Mouse (Mus musculus): ENCODE results near the gene Slc15a3. TPM values are rescaled to one million over a fixed set of nuclear protein-coding genes. Genes with fewer than 3 reads are reported as not detected.
A peak's percentile ranks its signal among the peaks of the same experiment; 100 is the strongest.

Slc15a3 gene
- polyA plus RNA-seq, 1 experiment from 2014 or later: 0.50 TPM

DNA sequence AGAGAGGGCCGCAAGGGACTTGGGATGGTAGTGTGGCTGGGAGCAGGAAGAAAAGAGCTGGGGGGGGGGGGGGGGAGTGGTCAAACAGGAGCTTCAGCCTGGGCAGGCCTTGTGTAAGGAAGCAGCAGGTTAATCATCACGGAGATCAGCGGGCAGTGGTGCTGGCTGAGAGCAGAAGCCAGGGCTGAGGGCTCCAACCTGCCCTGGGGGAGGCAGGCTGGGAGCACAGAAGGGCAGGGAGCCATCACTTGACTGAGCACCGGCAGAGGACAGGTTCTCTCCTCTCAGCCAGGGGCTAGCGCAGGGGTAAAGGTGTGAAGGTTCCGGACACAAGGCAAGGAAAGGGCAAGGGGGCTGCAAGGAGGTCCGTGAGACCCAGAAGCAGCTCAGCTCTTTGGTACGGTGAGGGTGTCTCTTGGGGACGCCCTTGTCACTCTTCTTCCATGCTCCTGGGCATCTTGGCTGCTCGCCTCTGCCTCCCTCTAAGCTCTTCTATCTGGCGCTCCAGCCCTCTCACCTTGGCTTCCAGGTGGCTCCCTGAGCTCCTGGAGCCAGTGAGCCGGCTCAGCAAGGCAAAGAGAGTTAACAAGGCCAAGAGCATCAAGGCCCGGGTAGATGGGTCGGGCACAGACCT is 31.9 kb downstream of the Slc15a3 start:
- Histone ChIP-seq H3K27me3 (ENCODE audit: control insufficient read depth, insufficient read depth, low read depth, low read length) (no peaks in the 10 kb centered on the region), H3K4me3 (ENCODE audit: low read length) (no peak overlapping the region), H3K4me1 (replicated peaks; ENCODE audit: control insufficient read depth, insufficient read depth, low read length) (peaks cover 26% of the 10 kb centered on the region), H3K27ac (ENCODE audit: low read length) (peak overlapping the region; percentile 84), H3K4me2 (ENCODE audit: low read depth, low read length) (no peak overlapping the region), H3K36me3 (ENCODE audit: control insufficient read depth, insufficient read depth, low read length) (peaks cover 29% of the 10 kb centered on the region), H3K9ac (ENCODE audit: low read length) (no peak overlapping the region), H3K9me3 (ENCODE audit: control insufficient read depth, low read length) (no peaks in the 10 kb centered on the region)
- WGBS: 77% methylated on average over 14 of the region's 14 CpGs
- ATAC-seq (ENCODE audit: low read depth): no peak

- Histone ChIP-seq H3K27ac (ENCODE audit: low read length) (no peak overlapping the region), H3K4me3 (ENCODE audit: low read length) (no peak overlapping the region), H3K4me2 (ENCODE audit: low read depth, low read length) (no peak overlapping the region), H3K36me3 (ENCODE audit: control insufficient read depth, insufficient read depth, low read length) (peaks cover 9% of the 10 kb centered on the region), H3K27me3 (ENCODE audit: control insufficient read depth, insufficient read depth, low read depth, low read length) (no peaks in the 10 kb centered on the region), H3K4me1 (replicated peaks; ENCODE audit: control insufficient read depth, insufficient read depth, low read length) (peaks cover 12% of the 10 kb centered on the region), H3K9me3 (ENCODE audit: control insufficient read depth, low read length) (no peaks in the 10 kb centered on the region), H3K9ac (ENCODE audit: low read length) (no peak overlapping the region)
- 84% methylated on average over 7 of the region's 7 CpGs for WGBS
- no peak for ATAC-seq (ENCODE audit: low read depth)
Observed at GRCm38 (mm10) chr19:10878201-10878837, 38.8 kb downstream of the Slc15a3 start.

DNA sequence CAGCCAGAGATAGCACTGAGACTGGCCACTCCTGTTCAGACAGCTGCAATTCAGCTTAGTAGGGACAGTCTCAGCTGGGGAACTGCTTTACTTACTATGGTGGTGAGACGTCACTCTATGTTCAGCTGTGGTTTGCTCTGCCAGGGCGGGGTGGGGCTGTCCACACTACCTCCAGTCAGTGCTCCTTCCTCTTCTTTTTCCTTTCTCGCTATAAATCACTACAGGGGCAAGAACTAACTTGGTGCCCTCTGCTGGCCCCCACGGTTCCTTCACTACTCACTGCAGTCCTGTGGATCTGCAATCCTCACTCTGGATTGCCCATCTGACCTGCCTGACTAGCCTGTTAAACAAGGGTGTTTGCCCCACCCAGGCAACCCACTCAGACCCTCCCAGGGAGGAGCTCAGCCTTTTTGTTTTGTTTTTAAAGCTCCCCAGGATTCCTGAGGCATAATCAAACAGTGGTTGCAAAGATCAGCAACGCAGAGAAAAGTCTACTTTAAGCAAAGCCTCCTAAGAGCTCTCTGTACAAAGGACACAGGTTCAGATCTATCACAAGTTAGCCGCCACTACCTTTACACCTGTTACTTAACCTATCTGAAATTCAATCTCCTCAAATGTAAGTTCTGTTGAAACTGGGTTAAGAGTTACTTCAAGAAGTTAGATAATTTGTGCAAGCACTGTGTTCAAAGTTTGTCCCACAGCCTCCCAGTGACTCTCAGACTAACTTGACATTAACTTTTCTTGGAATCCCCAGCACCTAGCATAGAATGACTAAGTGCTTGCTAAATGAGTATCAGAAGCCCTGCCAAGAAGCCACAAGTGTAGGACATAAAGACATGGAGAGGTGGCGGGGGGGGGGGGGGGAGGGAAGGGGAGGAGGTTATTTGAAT is 40.8 kb downstream of the Slc15a3 start:
- 0 out of 2 replicates have a peak, but pooled peaks cover 4% of the 10 kb centered on the region for H3K9me3 ChIP-seq (ENCODE audit: control insufficient read depth, low read length)
- H3K27ac ChIP-seq (ENCODE audit: low read length): peak overlapping the region; percentile 93
- H3K4me2 ChIP-seq (ENCODE audit: low read depth, low read length): peak overlapping the region; percentile 65
- H3K27me3 ChIP-seq (ENCODE audit: control insufficient read depth, insufficient read depth, low read depth, low read length): no peaks in the 10 kb centered on the region
- peak overlapping the region; percentile 64 for H3K9ac ChIP-seq (ENCODE audit: low read length)
- H3K4me3 ChIP-seq (ENCODE audit: low read length): peak overlapping the region; percentile 55
- H3K4me1 ChIP-seq (replicated peaks; ENCODE audit: control insufficient read depth, insufficient read depth, low read length): peaks cover 12% of the 10 kb centered on the region
- 33% methylated on average over 6 of the region's 7 CpGs for WGBS
- H3K36me3 ChIP-seq (ENCODE audit: control insufficient read depth, insufficient read depth, low read length): no peaks in the 10 kb centered on the region
- ATAC-seq (ENCODE audit: low read depth): peak; percentile 44

GRCm38 (mm10) chr19:10880975-10881425 is 41.5 kb downstream of the Slc15a3 start:
- H3K9ac ChIP-seq (ENCODE audit: low read length): peak overlapping the region; percentile 64
- H3K4me2 ChIP-seq (ENCODE audit: low read depth, low read length): peak overlapping the region; percentile 65
- ATAC-seq (ENCODE audit: low read depth): peak; percentile 61
- H3K4me3 ChIP-seq (ENCODE audit: low read length): peak overlapping the region; percentile 55
- H3K4me1 ChIP-seq (replicated peaks; ENCODE audit: control insufficient read depth, insufficient read depth, low read length): peaks cover 12% of the 10 kb centered on the region
- H3K36me3 ChIP-seq (ENCODE audit: control insufficient read depth, insufficient read depth, low read length): no peaks in the 10 kb centered on the region
- under 1% methylated on average over 14 of the region's 14 CpGs for WGBS
- H3K9me3 ChIP-seq (ENCODE audit: control insufficient read depth, low read length): 0 out of 2 replicates have a peak, but pooled peaks cover 4% of the 10 kb centered on the region
- no peaks in the 10 kb centered on the region for H3K27me3 ChIP-seq (ENCODE audit: control insufficient read depth, insufficient read depth, low read depth, low read length)
- peak overlapping the region; percentile 93 for H3K27ac ChIP-seq (ENCODE audit: low read length)

DNA sequence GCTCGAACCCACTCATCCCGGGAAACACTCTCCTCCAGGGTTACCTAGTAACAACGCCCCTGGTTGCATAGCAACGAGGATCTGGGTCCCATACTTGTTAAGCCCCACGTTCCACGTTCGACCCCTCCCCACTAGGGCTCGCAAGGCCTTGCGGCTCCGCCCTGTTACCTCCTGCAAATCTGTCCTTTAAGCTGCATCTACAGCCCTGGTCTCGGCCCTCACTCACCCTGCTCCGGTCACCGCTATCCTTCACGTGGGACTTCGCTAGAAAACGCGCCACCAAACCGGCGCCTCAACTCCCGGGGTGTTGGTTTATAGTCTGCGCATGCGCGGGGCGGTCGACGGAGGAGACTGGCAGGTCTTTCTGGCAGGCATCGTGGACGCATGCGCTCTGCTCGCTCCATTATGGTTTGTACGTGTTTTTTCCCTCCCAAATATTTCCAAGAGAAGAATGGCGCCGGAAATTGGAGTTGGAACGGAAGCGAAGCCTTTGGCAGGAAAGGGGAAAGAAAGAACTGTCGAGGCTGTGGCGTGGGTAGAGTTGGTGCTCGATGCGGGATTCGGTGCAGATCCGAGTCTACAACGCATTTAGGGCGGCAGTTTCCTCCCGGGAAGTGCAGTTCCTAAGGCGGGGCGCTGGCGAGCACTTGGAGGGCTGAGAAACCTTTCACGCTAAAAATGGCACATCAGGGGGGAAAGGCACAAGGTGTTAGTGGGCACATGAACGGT is 42.1 kb downstream of the Slc15a3 start, which contains the start of gene Tmem109:
TSS of gene Tmem109 (minus strand) at position 576 of the 729 bp plus-strand sequence.
- ATAC-seq (ENCODE audit: low read depth): peak; percentile 89
- peak within 1 kb of the TSS; percentile 93 for H3K27ac ChIP-seq (ENCODE audit: low read length)
- H3K9me3 ChIP-seq (ENCODE audit: control insufficient read depth, low read length): 0 out of 2 replicates have a peak, but pooled peaks cover 4% of the 10 kb centered on the region
- H3K4me1 ChIP-seq (replicated peaks; ENCODE audit: control insufficient read depth, insufficient read depth, low read length): peaks cover 12% of the 10 kb centered on the region
- no peaks in the 10 kb centered on the region for H3K27me3 ChIP-seq (ENCODE audit: control insufficient read depth, insufficient read depth, low read depth, low read length)
- H3K9ac ChIP-seq (ENCODE audit: low read length): peak within 1 kb of the TSS; percentile 64
- H3K4me2 ChIP-seq (ENCODE audit: low read depth, low read length): peak within 1 kb of the TSS; percentile 65
- peak within 1 kb of the TSS; percentile 55 for H3K4me3 ChIP-seq (ENCODE audit: low read length)
- under 1% methylated on average over 49 of the region's 49 CpGs for WGBS
- no peaks in the 10 kb centered on the region for H3K36me3 ChIP-seq (ENCODE audit: control insufficient read depth, insufficient read depth, low read length)

- 72% methylated on average over 3 of the region's 3 CpGs for WGBS
- no peaks in the 10 kb centered on the region for H3K9me3 ChIP-seq (ENCODE audit: control insufficient read depth, low read length)
- ATAC-seq (ENCODE audit: low read depth): no peak
- H3K27ac ChIP-seq (ENCODE audit: low read length): no peak overlapping the region
- H3K4me3 ChIP-seq (ENCODE audit: low read length): no peak overlapping the region
- H3K36me3 ChIP-seq (ENCODE audit: control insufficient read depth, insufficient read depth, low read length): no peaks in the 10 kb centered on the region
- H3K9ac ChIP-seq (ENCODE audit: low read length): no peak overlapping the region
- no peaks in the 10 kb centered on the region for H3K27me3 ChIP-seq (ENCODE audit: control insufficient read depth, insufficient read depth, low read depth, low read length)
- peaks cover 15% of the 10 kb centered on the region for H3K4me1 ChIP-seq (replicated peaks; ENCODE audit: control insufficient read depth, insufficient read depth, low read length)
- no peak overlapping the region for H3K4me2 ChIP-seq (ENCODE audit: low read depth, low read length)
Observed at GRCm38 (mm10) chr19:10892201-10892600, 52.7 kb downstream of the Slc15a3 start.

DNA sequence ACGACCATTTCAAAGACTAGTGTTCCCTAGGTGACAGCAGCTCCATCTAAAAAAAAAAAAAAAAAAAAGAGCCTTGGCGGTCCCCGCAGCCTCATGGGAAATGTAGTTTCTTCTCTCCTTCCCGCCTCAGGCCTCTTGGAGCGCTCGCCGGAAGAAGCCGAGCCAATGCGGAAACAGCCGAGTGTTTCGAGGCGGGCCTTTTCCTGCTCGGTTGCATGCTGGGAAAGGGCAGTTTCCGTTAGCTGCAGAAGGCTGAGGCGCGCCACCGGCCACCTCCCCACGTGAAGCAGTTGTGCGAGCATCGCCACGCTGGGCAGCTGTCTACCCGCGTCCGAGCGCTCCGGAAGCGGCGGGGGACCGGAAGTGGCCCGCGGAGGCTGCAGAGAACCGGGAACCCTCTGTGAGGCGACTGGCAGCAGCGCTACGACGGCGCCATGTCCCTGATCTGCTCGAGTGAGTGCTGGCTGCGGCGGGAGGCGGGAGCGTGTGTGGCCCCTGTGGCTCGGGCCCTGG is 55.5 kb downstream of the Slc15a3 start, which contains the start of gene Prpf19:
TSS of gene Prpf19 (plus strand) at position 216 of the 513 bp plus-strand sequence.
- H3K9me3 ChIP-seq (ENCODE audit: control insufficient read depth, low read length): no peaks in the 10 kb centered on the region
- H3K9ac ChIP-seq (ENCODE audit: low read length): peak within 1 kb of the TSS; percentile 93
- H3K27ac ChIP-seq (ENCODE audit: low read length): peak within 1 kb of the TSS; percentile 93
- peak; percentile 97 for ATAC-seq (ENCODE audit: low read depth)
- peak within 1 kb of the TSS; percentile 94 for H3K4me3 ChIP-seq (ENCODE audit: low read length)
- no peaks in the 10 kb centered on the region for H3K27me3 ChIP-seq (ENCODE audit: control insufficient read depth, insufficient read depth, low read depth, low read length)
- 0% methylated on average over 41 of the region's 43 CpGs for WGBS
- peaks cover 13% of the 10 kb centered on the region for H3K36me3 ChIP-seq (ENCODE audit: control insufficient read depth, insufficient read depth, low read length)
- peaks cover 16% of the 10 kb centered on the region for H3K4me1 ChIP-seq (replicated peaks; ENCODE audit: control insufficient read depth, insufficient read depth, low read length)
- H3K4me2 ChIP-seq (ENCODE audit: low read depth, low read length): peak within 1 kb of the TSS; percentile 84

DNA sequence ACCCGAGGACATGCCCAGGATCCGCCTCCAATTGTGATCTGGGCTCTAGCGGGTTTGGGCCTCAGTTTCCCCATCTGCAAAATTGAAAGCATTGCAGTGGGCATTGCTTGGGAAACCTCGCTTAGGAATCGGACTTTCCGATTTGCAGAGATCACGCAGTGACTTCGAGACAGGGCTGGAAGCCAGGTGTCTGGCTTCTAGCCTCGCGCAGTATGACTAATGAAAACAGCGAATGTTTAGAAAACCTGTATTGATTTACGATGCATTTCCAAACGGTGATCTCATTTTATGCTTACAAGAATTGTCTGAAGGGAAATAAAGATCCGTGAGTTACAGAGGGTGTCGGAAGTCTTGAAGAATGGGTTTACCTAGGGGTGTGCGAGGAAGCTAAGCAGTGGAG is 56.2 kb downstream of the Slc15a3 start:
- peaks cover 18% of the 10 kb centered on the region for H3K36me3 ChIP-seq (ENCODE audit: control insufficient read depth, insufficient read depth, low read length)
- H3K4me2 ChIP-seq (ENCODE audit: low read depth, low read length): peak overlapping the region; percentile 84
- peaks cover 16% of the 10 kb centered on the region for H3K4me1 ChIP-seq (replicated peaks; ENCODE audit: control insufficient read depth, insufficient read depth, low read length)
- peak overlapping the region; percentile 93 for H3K27ac ChIP-seq (ENCODE audit: low read length)
- H3K4me3 ChIP-seq (ENCODE audit: low read length): peak overlapping the region; percentile 94
- WGBS: under 1% methylated on average over 16 of the region's 16 CpGs
- no peak for ATAC-seq (ENCODE audit: low read depth)
- H3K9ac ChIP-seq (ENCODE audit: low read length): peak overlapping the region; percentile 93
- no peaks in the 10 kb centered on the region for H3K27me3 ChIP-seq (ENCODE audit: control insufficient read depth, insufficient read depth, low read depth, low read length)
- H3K9me3 ChIP-seq (ENCODE audit: control insufficient read depth, low read length): no peaks in the 10 kb centered on the region

Data from lung, embryonic 16.5 days (tissue).